Mouse (Mus musculus): ENCODE data around the gene Cox10.

Gene Cox10

DNA sequence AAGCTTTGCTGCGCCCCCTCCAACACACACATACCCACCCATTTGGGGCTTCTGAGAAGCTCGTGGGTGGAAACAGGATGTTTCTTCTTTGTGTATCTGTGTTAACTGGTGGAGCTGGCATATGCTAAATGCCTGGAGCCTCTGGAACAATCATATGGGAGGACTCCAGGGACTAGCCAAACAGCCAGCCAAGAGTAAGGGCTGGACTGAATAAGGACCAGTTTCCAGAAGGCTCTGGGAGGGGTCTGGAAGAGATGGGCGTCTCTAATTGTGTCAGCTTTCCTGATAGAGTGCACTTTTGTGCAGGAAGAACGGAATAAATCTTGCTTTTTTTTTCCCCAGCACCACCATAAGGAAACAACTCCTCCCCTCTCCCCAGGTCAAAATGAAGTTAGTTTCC lies 165.3 kb downstream of the Cox10 start:
- no peak for DNase-seq (ENCODE audit: low spot score)
